Mouse (Mus musculus): ENCODE data around the gene Aspg. TPM values are rescaled to one million over a fixed set of nuclear protein-coding genes. Genes with fewer than 3 reads are reported as not detected.

Aspg gene
- total and polyA plus RNA-seq, 2 experiments from 2014 or later, result 2.5 to 3.6 TPM

GRCm38 (mm10) chr12:112130161-112130860, 23.8 kb downstream of the Aspg start:
- H3K4me3 ChIP-seq (ENCODE audit: low read depth, low read length), result peak overlapping the region; percentile 51
- ATAC-seq (ENCODE audit: low FRiP score) (peak; percentile 67; the same call in 1 of the 2 replicates), DNase-seq (ENCODE audit: low spot score) (no peak)
- no peak overlapping the region for H3K27ac ChIP-seq (ENCODE audit: low read depth, low read length)
- under 1% methylated on average over 66 of the region's 79 CpGs for WGBS
- no peaks in the 10 kb centered on the region for H3K4me1 ChIP-seq (ENCODE audit: insufficient read depth, low read length)
- no peaks in the 10 kb centered on the region for H3K36me3 ChIP-seq (ENCODE audit: insufficient read depth, low read length)
- H3K9ac ChIP-seq (replicated peaks; ENCODE audit: low read length, poor library complexity, severe bottlenecking), result peak overlapping the region; percentile 61
- no peak for TF ChIP-seq CTCF (IDR thresholded peaks at IDR 0.05)
- peak overlapping the region; percentile 99 for H3K4me2 ChIP-seq (ENCODE audit: low read depth, low read length, poor library complexity, severe bottlenecking)
- H3K27me3 ChIP-seq (ENCODE audit: insufficient read depth, low read length), result peaks cover 24% of the 10 kb centered on the region
- no peaks in the 10 kb centered on the region for H3K9me3 ChIP-seq (ENCODE audit: low read length)

DNA sequence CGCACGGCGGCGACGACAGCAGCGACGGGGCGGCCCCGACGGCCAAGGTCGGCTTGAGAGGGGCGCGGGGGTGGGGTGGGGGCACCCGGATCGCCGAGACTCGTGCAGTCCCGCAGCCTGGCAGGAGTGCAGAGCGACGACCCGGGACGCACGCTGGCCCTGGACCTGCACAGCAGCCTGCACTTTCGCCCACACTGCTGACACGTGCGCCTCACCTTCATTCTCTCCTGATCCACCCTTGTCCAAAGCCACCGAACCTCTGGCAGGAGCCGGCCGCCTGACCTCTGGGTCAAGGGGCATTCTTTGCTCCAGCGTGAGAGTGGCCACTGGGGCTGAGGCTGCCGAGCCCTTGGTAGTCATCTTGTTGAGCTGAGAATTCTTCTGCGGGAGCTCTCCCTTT, 24.5 kb downstream of the Aspg start:
- ATAC-seq (ENCODE audit: low FRiP score) (peak; percentile 20; the same call in 1 of the 2 replicates), DNase-seq (ENCODE audit: low spot score) (no peak)
- Histone ChIP-seq H3K9me3 (ENCODE audit: low read length) (no peaks in the 10 kb centered on the region), H3K9ac (replicated peaks; ENCODE audit: low read length, poor library complexity, severe bottlenecking) (no peak overlapping the region), H3K36me3 (ENCODE audit: insufficient read depth, low read length) (no peaks in the 10 kb centered on the region), H3K4me1 (ENCODE audit: insufficient read depth, low read length) (no peaks in the 10 kb centered on the region), H3K27ac (ENCODE audit: low read depth, low read length) (no peak overlapping the region), H3K4me3 (ENCODE audit: low read depth, low read length) (peak overlapping the region; percentile 51), H3K27me3 (ENCODE audit: insufficient read depth, low read length) (peaks cover 26% of the 10 kb centered on the region), H3K4me2 (ENCODE audit: low read depth, low read length, poor library complexity, severe bottlenecking) (peak overlapping the region; percentile 99)
- TF ChIP-seq CTCF (IDR thresholded peaks at IDR 0.05), result no peak
- WGBS, result 12% methylated on average over 32 of the region's 32 CpGs

DNA sequence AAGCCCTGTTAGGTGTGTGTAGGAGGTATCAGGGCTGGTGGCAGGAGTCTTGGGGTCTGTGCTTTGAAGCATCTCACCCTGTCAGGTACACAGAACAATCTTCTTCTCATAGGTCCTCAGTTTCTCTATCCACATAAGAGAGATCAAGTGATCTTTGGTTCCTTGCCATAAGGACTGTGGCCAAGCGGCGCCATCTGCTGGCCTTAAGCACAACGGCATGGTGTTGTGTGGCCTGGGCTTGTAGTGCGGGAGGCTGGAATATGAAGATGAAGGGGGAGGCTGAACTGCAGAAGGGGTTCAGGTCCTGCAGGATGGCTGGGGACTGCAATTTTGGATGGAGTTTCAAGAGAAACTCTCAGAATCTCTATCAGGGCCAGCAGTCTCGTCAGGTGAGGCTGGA, 33.8 kb downstream of the Aspg start:
- H3K4me3 ChIP-seq (ENCODE audit: low read depth, low read length), result no peak overlapping the region
- H3K27ac ChIP-seq (ENCODE audit: low read depth, low read length), result no peak overlapping the region
- H3K9me3 ChIP-seq (ENCODE audit: low read length), result no peaks in the 10 kb centered on the region
- no peak overlapping the region for H3K9ac ChIP-seq (replicated peaks; ENCODE audit: low read length, poor library complexity, severe bottlenecking)
- no peak overlapping the region for H3K4me2 ChIP-seq (ENCODE audit: low read depth, low read length, poor library complexity, severe bottlenecking)
- WGBS, result 10% methylated on average over 5 of the region's 5 CpGs
- peaks cover 14% of the 10 kb centered on the region for H3K27me3 ChIP-seq (ENCODE audit: insufficient read depth, low read length)
- no peaks in the 10 kb centered on the region for H3K36me3 ChIP-seq (ENCODE audit: insufficient read depth, low read length)
- ATAC-seq (ENCODE audit: low FRiP score), result no peak
- H3K4me1 ChIP-seq (ENCODE audit: insufficient read depth, low read length), result peaks cover 5% of the 10 kb centered on the region; the same call in 1 of the 2 replicates
- peak; percentile 94 for TF ChIP-seq CTCF (IDR thresholded peaks at IDR 0.05)
- DNase-seq (ENCODE audit: low spot score), result peak; percentile 74

DNA sequence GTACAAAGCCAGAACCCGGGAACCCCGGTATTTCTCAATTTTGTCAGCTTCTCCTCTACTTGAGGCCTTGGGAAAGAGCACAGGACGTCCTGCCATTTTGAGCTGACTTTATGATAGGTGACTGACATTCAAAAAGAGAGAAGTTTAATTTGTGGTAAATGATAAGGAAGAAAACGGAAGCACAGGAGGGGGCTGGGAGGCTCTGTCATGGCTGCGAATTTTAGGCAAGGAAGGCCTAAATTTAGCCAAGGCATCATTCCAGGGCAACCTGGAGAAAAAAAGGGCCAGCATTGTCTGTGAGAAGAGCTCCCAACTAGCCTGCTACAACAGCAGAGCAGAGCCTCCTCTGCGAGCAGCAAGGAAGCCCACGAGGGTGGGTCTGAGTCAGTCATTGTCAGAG, 34.3 kb downstream of the Aspg start:
- WGBS, result 66% methylated on average over 7 of the region's 7 CpGs
- no peak overlapping the region for H3K27ac ChIP-seq (ENCODE audit: low read depth, low read length)
- no peaks in the 10 kb centered on the region for H3K36me3 ChIP-seq (ENCODE audit: insufficient read depth, low read length)
- peaks cover 5% of the 10 kb centered on the region; the same call in 1 of the 2 replicates for H3K4me1 ChIP-seq (ENCODE audit: insufficient read depth, low read length)
- H3K4me2 ChIP-seq (ENCODE audit: low read depth, low read length, poor library complexity, severe bottlenecking), result no peak overlapping the region
- ATAC-seq (ENCODE audit: low FRiP score) (no peak), DNase-seq (ENCODE audit: low spot score) (no peak)
- no peaks in the 10 kb centered on the region for H3K9me3 ChIP-seq (ENCODE audit: low read length)
- TF ChIP-seq CTCF (IDR thresholded peaks at IDR 0.05), result no peak
- no peak overlapping the region for H3K9ac ChIP-seq (replicated peaks; ENCODE audit: low read length, poor library complexity, severe bottlenecking)
- H3K27me3 ChIP-seq (ENCODE audit: insufficient read depth, low read length), result peaks cover 13% of the 10 kb centered on the region
- H3K4me3 ChIP-seq (ENCODE audit: low read depth, low read length), result no peak overlapping the region

DNA sequence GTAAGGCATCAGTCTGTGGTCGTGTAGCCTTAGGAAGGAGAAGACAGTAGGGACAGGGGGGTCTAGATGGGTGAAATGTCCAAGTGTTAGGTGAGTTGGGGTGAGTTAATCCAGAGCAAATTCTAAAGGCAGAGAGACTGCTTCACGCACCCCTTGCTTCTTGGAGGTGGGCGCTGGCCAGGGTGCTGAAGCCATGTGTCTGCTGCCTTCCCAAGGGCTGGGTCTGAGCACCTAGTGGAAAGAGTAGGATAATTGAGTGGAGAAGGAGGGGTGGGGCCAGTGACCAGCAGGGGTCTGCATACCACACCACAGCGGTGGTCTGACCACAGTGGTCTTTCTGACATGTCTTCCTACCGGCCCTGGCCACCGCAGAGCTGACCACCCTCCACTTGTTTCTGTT, 34.8 kb downstream of the Aspg start:
- Histone ChIP-seq H3K27me3 (ENCODE audit: insufficient read depth, low read length) (peaks cover 11% of the 10 kb centered on the region; the same call in 1 of the 2 replicates), H3K4me2 (ENCODE audit: low read depth, low read length, poor library complexity, severe bottlenecking) (no peak overlapping the region), H3K27ac (ENCODE audit: low read depth, low read length) (no peak overlapping the region), H3K4me1 (ENCODE audit: insufficient read depth, low read length) (peaks cover 5% of the 10 kb centered on the region; the same call in 1 of the 2 replicates), H3K9ac (replicated peaks; ENCODE audit: low read length, poor library complexity, severe bottlenecking) (no peak overlapping the region), H3K9me3 (ENCODE audit: low read length) (no peaks in the 10 kb centered on the region), H3K36me3 (ENCODE audit: insufficient read depth, low read length) (no peaks in the 10 kb centered on the region), H3K4me3 (ENCODE audit: low read depth, low read length) (no peak overlapping the region)
- ATAC-seq (ENCODE audit: low FRiP score) (no peak), DNase-seq (ENCODE audit: low spot score) (no peak)
- 30% methylated on average over 6 of the region's 6 CpGs for WGBS
- TF ChIP-seq CTCF (IDR thresholded peaks at IDR 0.05), result no peak

DNA sequence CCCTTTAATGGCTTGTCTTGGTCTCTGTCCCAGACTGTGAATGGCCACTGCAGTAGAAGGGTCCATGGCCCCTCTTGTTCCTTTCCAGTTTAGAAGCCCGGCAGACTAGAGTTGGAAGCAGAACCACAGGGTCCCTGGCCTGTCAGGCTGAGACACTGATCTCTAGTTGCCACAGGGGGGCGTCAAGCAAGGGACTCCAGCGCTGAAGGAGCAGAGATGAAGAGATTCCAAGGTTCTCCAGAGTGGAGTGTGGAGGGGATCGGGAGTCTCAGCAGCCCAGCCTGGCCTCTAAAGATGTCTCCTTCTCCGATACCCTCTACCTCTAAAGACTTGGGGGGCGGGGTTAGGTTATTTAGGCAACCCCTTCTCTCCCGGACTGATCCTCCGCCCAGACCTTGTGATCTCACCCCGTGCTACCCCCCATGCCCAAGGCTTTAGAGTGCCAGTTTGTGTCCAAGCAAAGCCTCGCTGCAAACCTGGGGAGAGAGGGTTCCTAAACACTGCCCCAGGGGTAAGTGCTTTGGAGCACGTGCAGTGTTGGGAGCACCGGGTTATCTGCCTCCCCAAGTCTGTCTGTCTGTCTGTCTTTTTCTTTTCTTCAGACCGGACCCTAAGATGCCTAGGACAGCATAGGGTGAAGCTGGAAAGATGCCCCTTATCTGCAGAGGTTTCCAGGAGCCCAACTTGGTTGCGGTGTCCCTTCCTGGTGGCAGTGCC, 36.8 kb downstream of the Aspg start:
- Histone ChIP-seq H3K4me2 (ENCODE audit: low read depth, low read length, poor library complexity, severe bottlenecking) (peak overlapping the region; percentile 68), H3K4me1 (ENCODE audit: insufficient read depth, low read length) (peaks cover 5% of the 10 kb centered on the region; the same call in 1 of the 2 replicates), H3K9ac (replicated peaks; ENCODE audit: low read length, poor library complexity, severe bottlenecking) (peak overlapping the region; percentile 77), H3K27me3 (ENCODE audit: insufficient read depth, low read length) (peaks cover 11% of the 10 kb centered on the region; the same call in 1 of the 2 replicates), H3K4me3 (ENCODE audit: low read depth, low read length) (peak overlapping the region; percentile 63), H3K9me3 (ENCODE audit: low read length) (no peaks in the 10 kb centered on the region), H3K36me3 (ENCODE audit: insufficient read depth, low read length) (no peaks in the 10 kb centered on the region), H3K27ac (ENCODE audit: low read depth, low read length) (no peak overlapping the region)
- WGBS, result 5% methylated on average over 14 of the region's 14 CpGs
- ATAC-seq (ENCODE audit: low FRiP score), result 0 out of 2 replicates have a peak, but pooled peaks have one; percentile 4
- peak; percentile 78 for DNase-seq (ENCODE audit: low spot score)
- TF ChIP-seq CTCF (IDR thresholded peaks at IDR 0.05), result peak; percentile 79
